Mouse (Mus musculus) frontal cortex, adult 2 months (tissue): ENCODE results near the gene Vpreb3. TPM values are rescaled to one million over a fixed set of nuclear protein-coding genes. Genes with fewer than 3 reads are reported as not detected.

Experiments
- DNase-seq, 2 experiments: peaks; one replicate each; pipeline ENCODE4 v3.0.0; 2022; ENCODE audit warnings: low spot score in 1 of 2; ENCODE audit errors: extremely low spot score in 1 of 2
- polyA plus RNA-seq: library from polyadenylated mRNA; depleted of rRNA; stranded (reverse); fragments of >200 nt; gene quantifications from 2 replicates; pipeline ENCODE4 v1.2.3, GENCODE M21; 2012

Vpreb3 gene
- polyA plus RNA-seq, 1 experiment: not detected

DNA sequence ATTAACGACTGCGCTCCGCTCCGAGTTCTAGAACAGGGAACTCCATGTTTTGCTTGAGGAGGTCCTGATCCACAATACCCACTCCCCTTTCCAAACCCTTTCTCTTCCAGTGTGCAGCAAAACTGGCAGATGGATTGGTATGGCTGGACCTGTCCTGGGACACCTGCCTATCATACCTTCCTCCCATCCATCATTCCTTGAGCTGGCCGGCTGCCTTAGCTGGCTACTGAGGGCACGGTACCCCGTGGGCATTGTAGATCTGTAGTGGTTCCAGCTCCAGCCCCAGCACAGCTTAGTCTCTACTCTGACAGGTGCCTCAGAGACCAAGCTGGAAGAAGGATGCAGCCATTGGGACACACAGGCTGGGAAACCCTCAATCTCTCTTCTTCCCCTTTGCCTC is 11.5 kb upstream of the Vpreb3 start:
- no peak for DNase-seq

DNA sequence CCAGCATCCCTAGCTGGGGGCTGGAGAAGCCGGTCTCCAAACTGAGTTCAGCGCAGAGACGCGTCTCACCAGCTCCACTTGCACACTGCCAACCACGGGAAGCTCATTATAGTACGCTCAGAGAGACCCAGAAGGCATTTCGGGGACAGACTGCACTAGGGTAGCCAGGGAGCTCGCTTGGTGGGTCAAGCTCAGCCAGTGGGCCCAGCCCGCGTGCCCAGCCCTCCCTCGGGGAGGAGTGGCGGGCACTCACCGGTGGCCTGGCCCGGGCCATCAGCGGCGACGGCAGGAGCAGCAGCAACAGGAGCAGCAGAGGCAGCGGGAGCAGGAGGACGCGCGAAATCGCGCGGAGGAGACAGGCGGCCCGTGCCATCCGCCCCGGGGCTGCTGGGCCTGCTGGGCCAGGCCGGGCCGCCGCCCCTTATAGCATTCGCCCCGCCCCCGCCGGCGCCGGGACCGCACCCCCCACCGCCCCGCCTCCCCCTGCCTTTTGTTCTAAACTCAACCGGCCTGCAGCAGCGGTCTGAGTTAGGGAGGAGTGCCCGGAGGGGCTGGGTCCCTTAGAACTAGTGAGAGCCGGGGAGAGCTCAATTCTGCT is 10.7 kb upstream of the Vpreb3 start:
- no peak for DNase-seq

DNA sequence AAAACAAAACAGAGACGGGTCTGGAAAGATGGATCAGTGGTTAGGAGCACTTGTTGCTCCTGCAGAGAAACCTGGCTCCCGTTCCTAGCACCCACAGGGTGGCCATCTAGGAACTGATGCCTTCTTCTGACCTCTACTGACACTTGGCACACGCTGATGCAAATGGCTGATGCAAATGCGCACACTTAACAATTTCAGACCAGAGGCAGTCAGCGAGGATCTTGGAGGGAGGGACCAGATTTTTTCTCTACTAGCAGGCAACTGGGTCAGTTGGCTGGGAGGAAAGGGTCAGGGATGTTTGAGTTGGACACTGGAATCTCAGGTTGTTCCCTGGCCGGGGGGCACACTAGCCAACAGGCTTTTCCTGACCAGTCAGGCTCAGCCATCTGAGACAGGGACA is 10.0 kb upstream of the Vpreb3 start, which contains the start of gene Chchd10:
TSS of gene Chchd10 (plus strand) at position 240 of the 400 bp plus-strand sequence.
- DNase-seq: no peak

DNA sequence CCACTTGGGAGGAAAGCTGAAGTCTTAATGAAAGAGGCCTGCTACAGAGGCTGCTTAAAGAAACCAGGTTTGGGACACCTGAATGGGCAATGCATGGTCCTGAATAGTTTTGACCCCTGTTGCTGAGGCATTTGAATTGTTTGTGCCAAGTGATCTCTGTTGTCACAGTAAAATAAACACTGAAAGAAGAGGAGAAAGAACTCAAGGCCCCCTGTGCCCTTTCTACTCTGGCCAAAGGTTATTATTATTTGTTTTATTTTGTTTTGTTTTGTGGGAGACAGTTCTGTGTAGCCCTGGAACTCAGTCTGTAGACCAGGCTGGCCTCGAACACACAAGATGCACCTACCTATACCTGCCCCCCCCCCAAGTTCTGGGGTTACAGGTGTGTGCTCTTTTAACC is 7.9 kb upstream of the Vpreb3 start:
- DNase-seq: no peak

DNA sequence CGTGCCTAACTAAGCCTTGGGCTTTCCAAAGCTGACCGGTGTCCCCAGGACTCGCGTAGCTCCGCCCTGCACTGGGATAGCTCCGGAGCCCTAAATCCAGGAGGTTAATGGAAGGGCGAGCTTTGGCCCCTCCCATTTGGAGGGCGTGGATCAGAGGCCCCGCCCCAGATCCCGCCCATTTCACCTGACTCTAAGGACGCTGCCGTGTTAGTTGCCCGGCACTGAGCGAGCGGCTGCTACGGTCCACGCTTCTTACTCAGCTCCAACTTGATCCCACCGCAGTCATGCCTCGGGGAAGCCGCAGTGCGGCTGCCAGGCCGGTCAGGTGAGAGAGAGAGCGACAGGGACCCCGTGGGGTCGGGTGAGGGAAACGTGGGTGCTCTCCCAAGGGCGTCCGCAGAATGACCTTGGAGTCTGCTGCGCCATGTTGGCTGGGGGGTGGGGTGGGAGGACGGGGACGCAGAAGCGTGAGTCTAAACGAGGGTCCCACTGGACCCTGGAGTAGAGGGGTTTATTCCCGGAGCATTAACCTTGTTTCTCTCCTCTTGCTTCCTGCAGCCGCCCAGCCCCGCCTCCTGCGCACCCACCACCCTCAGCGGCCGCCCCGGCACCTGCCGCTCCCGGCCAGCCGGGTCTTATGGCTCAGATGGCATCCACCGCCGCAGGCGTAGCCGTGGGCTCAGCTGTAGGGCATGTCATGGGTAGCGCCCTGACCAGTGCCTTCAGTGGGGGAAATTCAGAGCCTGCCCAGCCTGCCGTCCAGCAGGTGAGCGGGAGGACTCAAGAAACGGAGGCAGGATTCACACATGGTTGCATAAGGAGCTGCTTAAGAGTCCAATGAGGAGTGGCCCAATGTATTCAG is 6.9 kb upstream of the Vpreb3 start, which contains the start of gene Mmp11:
TSS of gene Mmp11 (minus strand) at position 817 of the 862 bp plus-strand sequence.
- DNase-seq: peak; percentile 54 to 80

DNA sequence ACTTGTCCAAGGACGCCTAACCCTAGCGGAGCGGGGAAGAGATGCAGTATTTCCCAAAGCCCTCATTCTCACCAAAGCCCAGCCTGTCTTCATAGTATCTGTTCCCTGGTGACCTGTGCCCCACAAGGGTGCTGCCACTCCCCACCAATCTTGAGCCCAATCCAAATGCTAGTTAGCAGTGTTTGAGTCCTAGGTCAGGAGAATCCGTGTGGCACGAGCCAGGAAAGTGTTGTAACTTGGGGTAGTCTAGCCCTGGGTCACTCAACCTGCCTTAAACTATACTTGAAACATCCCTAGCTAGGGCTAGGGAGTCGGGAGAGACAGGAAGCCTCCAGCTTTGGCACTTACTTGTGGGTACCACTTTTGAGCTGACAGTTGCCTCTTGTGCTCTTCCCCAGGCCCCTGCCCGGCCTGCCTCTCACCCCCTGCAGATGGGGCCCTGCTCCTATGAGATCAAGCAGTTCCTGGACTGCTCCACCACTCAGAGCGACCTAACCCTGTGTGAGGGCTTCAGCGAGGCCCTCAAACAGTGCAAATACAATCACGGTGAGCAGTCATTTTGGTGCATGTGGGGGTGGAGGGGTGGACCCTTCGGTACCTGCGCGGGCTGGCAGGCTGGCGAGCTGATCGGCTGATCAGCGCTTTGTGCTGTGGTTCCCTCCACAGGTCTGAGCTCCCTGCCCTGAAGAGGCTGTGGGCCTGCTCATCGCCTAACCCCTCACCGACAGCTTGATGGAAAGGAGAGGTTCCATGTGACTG is 5.8 kb upstream of the Vpreb3 start:
- no peak for DNase-seq

DNA sequence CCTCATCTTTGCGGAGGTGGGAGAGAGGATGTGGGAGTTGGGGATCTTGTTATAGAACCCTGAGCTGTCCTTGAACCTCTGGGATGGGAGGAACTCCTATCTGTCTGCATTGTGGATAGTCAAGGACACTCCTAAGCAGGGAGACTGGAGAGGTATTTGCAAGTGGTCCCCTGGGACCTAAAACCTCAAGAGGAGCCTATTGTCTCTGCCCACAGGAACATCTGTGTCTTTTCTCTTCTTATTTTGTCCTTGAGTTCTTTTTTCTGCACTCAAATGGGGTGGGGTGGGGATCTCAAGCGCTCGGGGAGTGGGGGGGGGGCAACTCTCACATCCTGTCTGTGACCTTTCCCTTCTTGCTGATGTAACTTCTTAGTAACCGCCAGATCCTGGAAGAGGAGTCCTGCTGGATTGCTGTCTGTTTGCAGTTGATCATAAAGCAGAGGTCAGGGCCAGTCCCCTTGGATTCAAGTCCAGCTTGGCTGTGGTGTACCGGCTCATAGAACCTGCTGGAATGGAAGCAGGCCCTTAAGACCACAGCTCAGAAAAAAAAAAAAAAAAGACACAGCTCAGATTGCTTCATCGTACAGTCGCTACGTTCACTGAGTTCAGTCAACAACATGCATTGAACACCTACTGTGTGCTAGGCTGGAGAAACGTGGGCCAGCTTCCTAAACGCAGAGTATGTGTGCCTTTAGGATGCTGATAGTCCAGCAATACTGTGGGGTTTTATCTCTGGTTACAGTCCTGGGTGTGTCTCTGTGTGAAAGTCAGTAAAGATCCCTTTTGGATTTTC is 4.8 kb upstream of the Vpreb3 start:
- no peak for DNase-seq

DNA sequence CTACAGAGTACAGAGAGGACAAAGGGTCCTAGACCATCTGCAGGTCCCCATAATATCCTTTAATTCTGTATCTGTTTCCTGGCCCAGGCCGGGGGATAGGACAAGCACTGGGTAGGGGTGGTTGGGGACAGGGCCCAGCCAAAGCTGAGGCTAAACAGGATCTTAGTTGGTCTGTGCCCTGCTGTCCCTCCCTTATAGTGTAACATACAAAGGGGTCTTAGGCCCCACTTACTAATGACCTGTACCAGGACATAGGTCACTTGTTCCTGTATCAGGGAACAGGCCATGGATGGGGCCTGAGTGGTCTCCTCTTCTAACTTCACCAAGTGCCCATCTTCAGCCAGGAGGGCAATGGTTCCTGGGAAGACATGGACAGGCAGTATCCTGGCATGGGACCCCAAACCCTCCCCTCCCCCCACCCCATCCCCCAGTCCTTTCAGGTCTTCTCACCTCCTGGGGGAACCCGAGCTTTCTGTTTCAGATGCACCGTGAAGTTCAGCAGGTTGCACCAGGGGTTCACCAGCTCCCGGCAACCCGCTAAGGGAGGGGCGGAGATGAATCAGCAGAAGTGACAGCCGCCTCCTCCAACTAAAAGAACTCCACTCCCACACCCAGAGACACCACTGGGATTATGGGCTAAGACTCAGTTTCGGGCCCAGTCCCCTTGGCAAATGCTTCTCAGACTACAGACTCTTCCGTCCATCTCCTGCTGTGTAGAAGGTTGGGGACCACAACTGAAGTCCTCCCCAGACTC is 3.2 kb upstream of the Vpreb3 start:
- DNase-seq: peak in 1 of 2 experiments; percentile 68

DNA sequence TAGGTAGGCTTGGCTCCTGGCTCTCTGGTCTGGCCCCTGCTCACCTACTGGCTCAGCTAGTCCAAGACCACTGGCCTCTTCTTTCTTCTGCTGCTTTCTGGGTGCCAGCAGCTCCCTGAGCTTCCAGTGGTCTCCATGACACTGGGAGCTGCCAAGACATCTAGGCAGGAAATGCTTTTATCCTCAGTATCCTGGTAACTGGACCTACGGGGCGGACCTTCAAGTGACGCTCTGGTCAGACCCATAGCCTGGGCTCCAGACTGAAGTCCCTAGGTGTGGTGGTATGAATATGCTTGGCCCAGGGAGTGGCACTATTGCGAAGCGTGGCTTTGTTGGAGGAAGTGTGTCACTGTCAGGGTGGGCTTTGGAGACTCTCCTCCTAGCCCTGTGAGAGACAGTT is 2.3 kb upstream of the Vpreb3 start, which contains the start of gene Gm867:
TSS of gene Gm867 (minus strand) at position 153 of the 400 bp plus-strand sequence.
- DNase-seq: no peak

DNA sequence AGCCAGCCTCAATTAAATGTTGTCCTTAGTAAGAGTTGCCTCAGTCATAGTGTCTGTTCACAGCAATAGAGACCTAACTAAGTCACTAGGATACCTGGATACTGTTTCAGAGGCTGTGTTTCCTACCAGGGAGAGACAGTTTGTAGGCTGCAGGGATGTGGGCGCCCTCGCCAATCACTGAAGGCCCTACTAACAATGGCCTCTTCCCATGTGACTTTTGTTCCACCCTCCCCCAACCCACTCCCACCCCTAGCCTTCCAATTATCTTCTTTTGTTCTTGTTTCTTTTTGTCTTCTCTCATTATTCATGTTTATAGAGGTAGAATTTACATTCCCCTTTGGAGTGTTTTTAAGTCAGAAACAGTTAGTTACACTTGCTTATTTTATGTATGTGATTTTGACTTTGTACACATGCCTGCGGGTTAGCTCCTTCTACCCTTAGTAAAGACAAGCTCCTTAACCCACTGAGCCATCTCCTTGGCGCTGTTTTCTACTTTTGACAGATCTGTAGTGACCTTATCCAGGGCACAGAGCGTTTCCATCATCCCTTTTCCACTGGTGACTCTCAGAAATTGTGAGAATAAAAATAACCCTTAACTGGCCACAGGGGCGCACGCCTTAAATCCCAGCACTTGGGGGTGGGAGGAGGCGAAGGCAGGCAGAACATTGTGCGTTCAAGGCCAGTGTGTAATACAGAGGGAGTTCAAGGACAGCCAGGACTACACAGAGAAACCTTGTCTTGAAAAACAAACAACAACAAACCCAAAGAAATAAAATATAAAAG is 1.6 kb upstream of the Vpreb3 start:
- no peak for DNase-seq

DNA sequence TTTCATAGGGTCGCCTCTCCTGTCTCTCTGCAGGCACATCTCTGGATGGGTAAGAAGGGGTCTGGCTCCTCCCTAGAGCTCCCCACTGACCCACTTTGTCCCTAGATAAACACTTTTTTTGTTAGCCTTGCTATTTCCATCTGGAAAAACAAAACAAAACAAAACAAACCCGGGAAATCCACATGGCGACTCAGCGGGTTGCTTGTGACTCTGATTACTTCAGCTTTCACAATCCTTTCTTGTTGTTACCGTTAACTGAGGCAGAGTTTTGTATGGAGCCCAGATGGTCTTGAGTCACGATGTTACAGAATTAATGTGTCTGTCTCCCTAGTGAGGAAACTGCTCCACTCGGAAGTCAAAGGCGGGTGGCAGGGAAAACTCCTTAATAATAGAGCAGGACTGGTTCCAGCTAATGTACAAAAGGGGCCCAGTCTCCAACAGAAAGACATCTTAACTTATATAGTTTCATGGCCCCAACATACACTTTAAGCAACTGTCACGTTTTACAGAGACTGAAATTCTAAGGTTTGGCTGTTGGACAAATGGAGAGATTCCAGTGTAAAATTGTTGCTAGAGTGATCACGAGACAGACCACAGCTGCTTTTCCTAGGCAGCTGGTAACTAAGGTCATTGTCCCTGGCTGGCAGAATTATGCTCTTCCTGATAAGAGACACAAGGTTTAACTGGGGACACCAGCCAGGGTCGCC is 1.4 kb downstream of the Vpreb3 start:
- no peak for DNase-seq

DNA sequence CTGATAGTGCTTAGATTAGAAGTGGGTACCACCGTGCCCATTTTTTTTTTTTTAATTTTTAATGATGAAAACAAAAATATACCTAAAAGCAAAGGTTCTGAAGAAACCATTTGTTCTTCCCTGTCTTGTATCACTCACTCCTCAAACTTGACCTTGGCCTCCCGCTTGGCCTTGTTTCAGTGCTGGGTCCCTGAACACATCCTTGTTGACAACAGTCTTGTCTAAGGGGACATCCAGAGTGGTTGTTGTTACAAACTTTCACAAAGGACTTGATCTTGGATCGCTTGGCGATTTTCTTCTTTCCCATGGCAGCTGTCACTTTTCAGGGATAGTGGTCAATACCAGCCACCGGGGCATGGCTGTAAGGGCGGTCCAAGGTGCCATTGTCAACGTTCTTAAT is 2.4 kb downstream of the Vpreb3 start:
- DNase-seq: no peak

DNA sequence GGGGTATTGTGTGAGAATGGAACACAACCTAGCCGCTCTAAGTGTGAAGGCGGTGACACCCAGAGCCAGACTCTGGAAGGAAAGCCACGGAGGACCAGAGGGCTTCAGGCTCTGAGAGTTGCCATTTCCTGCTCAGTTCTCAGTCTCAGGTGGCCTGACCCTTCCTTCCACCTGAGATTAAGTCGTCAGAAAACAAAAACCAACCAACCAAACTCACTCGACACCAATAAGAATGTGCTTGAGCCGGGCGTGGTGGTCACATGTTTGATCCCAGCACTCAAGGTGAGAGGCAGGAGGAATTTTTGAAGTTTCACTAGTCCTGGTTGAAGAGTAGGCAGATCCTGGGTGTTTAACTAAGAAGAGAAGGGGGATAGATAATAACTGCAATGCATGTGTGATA is 3.0 kb downstream of the Vpreb3 start:
- DNase-seq: no peak

DNA sequence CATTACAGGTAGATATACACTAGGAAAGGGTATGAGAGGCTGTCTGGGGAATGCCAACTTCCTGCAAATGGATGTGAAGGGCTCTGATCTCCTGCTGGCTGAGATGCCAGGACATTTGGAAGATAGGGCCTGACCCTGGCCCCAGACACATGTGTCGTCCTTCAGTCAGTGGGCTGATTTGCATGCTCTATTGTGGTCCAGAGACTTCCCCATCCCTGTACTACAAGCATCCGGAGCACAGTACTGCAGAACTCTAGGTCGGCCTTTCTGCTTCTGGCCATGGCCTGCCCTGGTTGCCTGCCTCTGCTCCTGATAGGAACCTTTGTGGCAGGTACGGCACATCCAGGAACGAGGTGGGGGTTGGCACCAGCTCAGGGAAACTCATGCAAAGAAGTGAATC is 5.2 kb downstream of the Vpreb3 start:
- no peak for DNase-seq

DNA sequence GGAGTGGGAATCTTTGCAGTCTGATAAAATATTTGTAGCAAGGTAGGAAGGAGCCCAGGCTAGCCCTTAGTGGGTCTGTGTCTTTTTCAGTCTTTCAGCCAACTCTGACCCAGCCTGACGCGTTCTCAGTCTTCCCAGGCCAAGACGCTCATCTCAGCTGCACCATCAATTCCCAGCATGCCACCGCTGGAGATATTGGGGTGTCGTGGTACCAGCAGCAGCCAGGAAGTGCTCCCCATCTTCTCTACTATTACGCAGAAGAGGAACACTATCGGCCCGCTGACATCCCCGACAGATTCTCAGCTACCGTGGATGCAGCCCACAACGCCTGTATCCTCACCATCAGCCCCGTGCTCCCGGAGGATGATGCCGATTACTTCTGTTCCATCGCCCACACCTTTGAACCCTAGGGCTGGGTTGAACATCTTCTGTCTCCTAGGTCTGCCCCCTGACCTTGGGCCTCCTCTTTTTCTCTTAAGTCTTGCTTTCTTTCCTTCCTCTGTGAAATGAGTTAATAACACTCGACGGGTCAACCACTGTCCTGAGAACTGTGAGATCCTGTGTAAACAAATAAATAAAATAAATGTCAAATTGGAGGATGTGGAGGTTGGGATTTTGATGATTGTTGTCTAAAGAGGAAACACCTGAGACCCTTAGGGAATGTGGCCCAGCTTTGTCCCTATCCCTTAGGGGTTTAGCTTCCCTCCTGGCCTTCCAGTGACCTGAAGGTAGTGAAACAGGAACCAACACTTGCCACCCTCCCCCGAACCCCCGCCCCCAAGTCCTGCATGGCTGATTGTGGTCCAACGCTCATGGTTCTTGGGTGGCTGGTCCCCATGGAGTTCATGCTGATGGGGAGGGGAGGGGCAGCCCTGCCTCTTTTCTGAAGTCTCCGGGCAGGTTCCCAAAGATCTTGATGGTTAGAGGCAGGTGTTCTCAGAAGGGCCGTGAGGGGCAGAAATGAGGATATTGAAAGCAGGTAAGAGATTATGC is 6.5 kb downstream of the Vpreb3 start:
- DNase-seq: no peak

DNA sequence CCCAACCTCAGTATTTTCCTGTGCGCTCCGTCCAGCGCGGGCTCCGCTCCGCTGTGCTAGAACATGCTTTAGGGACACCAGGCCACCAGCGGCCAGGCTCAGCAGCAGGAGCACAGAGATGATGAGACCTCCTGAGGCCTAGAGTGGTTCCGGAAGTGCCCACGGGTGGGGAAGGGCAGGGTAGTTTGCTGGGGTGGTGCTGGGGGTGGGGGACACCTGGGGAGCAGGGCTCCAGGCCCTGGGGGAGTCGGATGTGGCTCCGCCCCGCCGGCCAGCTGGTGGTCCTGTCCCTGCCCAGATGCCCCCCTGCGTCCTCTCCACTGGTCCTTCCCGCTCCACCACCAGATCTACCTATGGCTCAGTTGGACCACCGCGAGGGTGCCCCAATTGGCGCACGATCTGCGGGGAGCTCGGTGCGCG is 7.9 kb downstream of the Vpreb3 start:
- DNase-seq: no peak

DNA sequence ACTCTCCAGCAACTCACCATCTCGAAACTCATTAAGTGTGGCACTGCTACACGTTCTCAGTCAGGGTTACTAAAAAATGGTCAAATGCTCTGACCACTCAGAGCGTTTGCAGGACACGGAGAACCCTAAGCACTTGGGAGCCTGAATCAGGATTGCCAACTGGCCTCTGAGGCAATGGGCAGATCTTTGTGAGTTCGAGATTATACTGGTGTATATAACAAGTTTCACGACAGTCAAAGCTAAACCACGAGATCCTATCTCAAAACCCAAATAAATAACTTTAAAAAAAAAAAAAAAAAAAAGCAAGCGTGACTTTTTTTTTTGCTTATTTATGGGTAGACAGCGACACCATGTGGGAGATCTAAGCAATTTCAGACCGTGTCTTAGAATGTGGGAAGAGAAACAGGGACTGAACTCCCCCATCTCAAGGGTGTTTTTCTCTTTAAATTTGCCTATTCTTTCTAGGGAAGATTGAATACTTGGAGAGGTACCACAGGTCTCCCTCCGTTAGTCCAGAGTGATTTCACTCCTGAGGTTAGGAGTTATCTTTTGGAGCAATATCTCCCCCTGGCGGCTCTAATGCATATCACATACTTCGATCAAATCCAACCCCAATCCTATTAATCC is 8.7 kb downstream of the Vpreb3 start:
- DNase-seq: peak in 1 of 2 experiments; percentile 74
